22 mouse cellular contexts compared by ENCODE assay signal in the genomic region with DNA sequence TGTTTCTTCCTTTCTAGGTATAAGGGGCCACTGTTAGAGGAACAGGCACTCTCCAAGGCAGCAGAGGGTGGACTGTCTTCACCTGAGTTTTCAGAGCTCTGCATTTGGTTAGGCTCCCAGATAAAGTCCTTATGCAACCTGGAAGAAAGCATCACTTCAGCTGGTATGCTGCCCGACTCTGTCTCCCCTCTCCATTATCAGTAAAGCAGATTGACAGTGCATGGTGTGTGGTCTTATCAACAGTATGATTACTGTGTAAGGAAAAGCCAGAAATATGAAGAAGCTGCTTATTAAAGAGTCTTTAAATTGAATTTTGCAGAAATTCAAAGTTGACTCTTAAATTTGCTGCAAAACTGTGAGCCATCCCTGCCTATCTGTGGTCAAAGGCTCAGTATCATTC.
"Had no signal": no experiment of that assay in that cellular context is flagged by ENCODE, and none has a peak within 500 bp of the region (broad histone marks: within the 10 kb centered on the region; RNA-seq: fewer than 3 reads in every experiment).

No protein-coding gene starts in this region.

- H3K27ac ChIP-seq: heart, embryonic 10.5 days; hindbrain, embryonic 13.5 days; hindbrain, embryonic 15.5 days; hindbrain, postnatal 0 days; intestine, embryonic 15.5 days; layer of hippocampus, adult 2 months; left cerebral cortex, adult 2 months; limb, embryonic 10.5 days; limb, embryonic 12.5 days had no signal

- H3K9me3 ChIP-seq: heart, embryonic 10.5 days; heart, embryonic 12.5 days; hindbrain, embryonic 13.5 days; hindbrain, embryonic 15.5 days; intestine, embryonic 15.5 days; limb, embryonic 10.5 days; limb, embryonic 12.5 days had no signal

- H3K4me3 ChIP-seq: heart, embryonic 10.5 days; heart, embryonic 12.5 days; hindbrain, embryonic 13.5 days; hindbrain, embryonic 15.5 days; intestine, embryonic 15.5 days; layer of hippocampus, adult 2 months; left cerebral cortex, adult 2 months; limb, embryonic 10.5 days; limb, embryonic 12.5 days had no signal

- H3K36me3 ChIP-seq: intestine, embryonic 15.5 days had no signal

- DNase-seq: gastrocnemius, postnatal 14 days; gastrocnemius, postnatal 36 days; heart, adult 18-20 months; heart, postnatal 10 days; heart, postnatal 36 days; kidney, adult 18-20 months; kidney, adult 8-10 months; kidney, postnatal 10 days; kidney, postnatal 25 days; kidney, postnatal 4 days; liver had no signal

- H3K9ac ChIP-seq: heart, embryonic 12.5 days; hindbrain, embryonic 13.5 days; hindbrain, embryonic 15.5 days; intestine, embryonic 15.5 days; limb, embryonic 12.5 days had no signal

- H3K27me3 ChIP-seq: heart, embryonic 12.5 days; hindbrain, embryonic 13.5 days; hindbrain, embryonic 15.5 days; intestine, embryonic 15.5 days; limb, embryonic 12.5 days had no signal

- ATAC-seq: hindbrain, postnatal 0 days; intestine, embryonic 15.5 days; intestine, postnatal 0 days had no signal

- H3K4me1 ChIP-seq: heart, embryonic 10.5 days; heart, embryonic 12.5 days; hindbrain, embryonic 13.5 days; hindbrain, embryonic 15.5 days; intestine, embryonic 15.5 days; limb, embryonic 10.5 days; limb, embryonic 12.5 days had no signal
